Mouse (Mus musculus) adrenal gland, postnatal 36 days (tissue): ENCODE data around the gene Rtl10. TPM values are rescaled to one million over a fixed set of nuclear protein-coding genes. Genes with fewer than 3 reads are reported as not detected.
"Not testable (repeated sequence)": the region's sequence is repeated elsewhere in the genome, so short reads cannot be mapped to it uniquely, and the experiment has no call there.

Experiments used
- DNase-seq, 2 experiments: peaks; one replicate each; pipeline ENCODE4 v3.0.0; 2021; ENCODE audit warnings: mixed read lengths in 1 of 2
- total RNA-seq, 2 experiments: library from RNA; stranded (reverse); gene quantifications; 2 replicates each; pipeline ENCODE4 v1.2.3; 2021

The Rtl10 gene
- total RNA-seq, 2 experiments from 2014 or later = 4.4 to 5.6 TPM

GRCm38 (mm10) chr16:18482431-18482830 is 16.3 kb upstream of the Rtl10 start:
- DNase-seq = no peak

GRCm38 (mm10) chr16:18483839-18484238 is 14.9 kb upstream of the Rtl10 start:
- DNase-seq = no peak

- DNase-seq = no peak
Measured at GRCm38 (mm10) chr16:18484386-18484785, 14.3 kb upstream of the Rtl10 start.

- no peak for DNase-seq
Measured at GRCm38 (mm10) chr16:18484794-18485435, 13.8 kb upstream of the Rtl10 start.

GRCm38 (mm10) chr16:18486126-18486525 is 12.6 kb upstream of the Rtl10 start:
- DNase-seq = no peak

GRCm38 (mm10) chr16:18490281-18490680 is 8.4 kb upstream of the Rtl10 start:
- DNase-seq = no peak

GRCm38 (mm10) chr16:18490894-18491293 is 7.8 kb upstream of the Rtl10 start:
- no peak for DNase-seq

- DNase-seq = no peak
Measured at GRCm38 (mm10) chr16:18497865-18498515, 711 bp upstream of the Rtl10 start.

- DNase-seq = peak; percentile 34 to 36
Measured at GRCm38 (mm10) chr16:18498996-18499395, 295 bp downstream of the Rtl10 start.

GRCm38 (mm10) chr16:18501531-18501930 is 2.8 kb downstream of the Rtl10 start:
- DNase-seq = no peak

GRCm38 (mm10) chr16:18503566-18504342 is 5.1 kb downstream of the Rtl10 start:
- no peak for DNase-seq

- DNase-seq = no peak
Measured at GRCm38 (mm10) chr16:18506524-18507199, 8.0 kb downstream of the Rtl10 start.

GRCm38 (mm10) chr16:18507200-18507549 is 8.5 kb downstream of the Rtl10 start:
- no peak for DNase-seq

GRCm38 (mm10) chr16:18511741-18512140 is 13.0 kb downstream of the Rtl10 start:
- peak; percentile 60 to 73 for DNase-seq

- no peak for DNase-seq
Measured at GRCm38 (mm10) chr16:18513508-18513907, 14.8 kb downstream of the Rtl10 start.

GRCm38 (mm10) chr16:18518091-18518490 is 19.4 kb downstream of the Rtl10 start:
- peak; percentile 29 to 38 for DNase-seq

- DNase-seq = no peak
Measured at GRCm38 (mm10) chr16:18523563-18524245, 25.0 kb downstream of the Rtl10 start.

GRCm38 (mm10) chr16:18528656-18529055 is 30.0 kb downstream of the Rtl10 start:
- no peak for DNase-seq

- not testable (repeated sequence) for DNase-seq
Measured at GRCm38 (mm10) chr16:18533061-18533460, 34.4 kb downstream of the Rtl10 start.

- DNase-seq = peak; percentile 14 to 36
Measured at GRCm38 (mm10) chr16:18537407-18537990, 38.8 kb downstream of the Rtl10 start.

GRCm38 (mm10) chr16:18539281-18539680 is 40.6 kb downstream of the Rtl10 start:
- DNase-seq = peak; percentile 9 to 38
